Mouse (Mus musculus) regulatory T cell (primary cell): ENCODE measurements at regions not wholly inside any gene's neighbourhood (a gene's known extent, or its start where the extent isn't known, plus 50 kb on each side); places are given as distances from the start of the nearest gene placed in this dataset.

Experiments
- in situ Hi-C: fragments of 300-600 bp; cut with MboI, MseI; formaldehyde crosslinking; loops from one replicate; pipeline ENCODE4 v1.15.1; 2025; ENCODE audit warnings: high pct_unique_total_duplicates

GRCm38 (mm10) chr6:31318506-31318905 lies 80.0 kb upstream of the Mkln1 start:
- in situ Hi-C loops: no loop called here

GRCm38 (mm10) chr6:31319431-31319830 lies 79.1 kb upstream of the Mkln1 start:
- in situ Hi-C loops: no loop called here

- in situ Hi-C loops: no loop called here
These were observed 78.2 kb upstream of the Mkln1 start for GRCm38 (mm10) chr6:31320141-31320830.

- in situ Hi-C loops: no loop called here
These were observed 77.3 kb upstream of the Mkln1 start for GRCm38 (mm10) chr6:31321066-31321846.

GRCm38 (mm10) chr6:31321902-31322301 lies 76.6 kb upstream of the Mkln1 start:
- in situ Hi-C loops: no loop called here

GRCm38 (mm10) chr6:31323228-31324190 lies 75.0 kb upstream of the Mkln1 start:
- in situ Hi-C loops: no loop called here

GRCm38 (mm10) chr6:31324717-31325116 lies 73.8 kb upstream of the Mkln1 start:
- in situ Hi-C loops: loop anchor here (25.0 kb wide), 1 partner anchor 813 kb away; no protein-coding TSS in a partner anchor

- in situ Hi-C loops: loop anchor here (25.0 kb wide), 1 partner anchor 812 kb away; no protein-coding TSS in a partner anchor
These were observed 72.9 kb upstream of the Mkln1 start for GRCm38 (mm10) chr6:31325621-31326020.

GRCm38 (mm10) chr6:31330327-31330726 lies 68.2 kb upstream of the Mkln1 start:
- in situ Hi-C loops: loop anchor here (25.0 kb wide), 1 partner anchor 807 kb away; no protein-coding TSS in a partner anchor

GRCm38 (mm10) chr6:31330868-31331267 lies 67.7 kb upstream of the Mkln1 start:
- in situ Hi-C loops: loop anchor here (25.0 kb wide), 1 partner anchor 806 kb away; no protein-coding TSS in a partner anchor

GRCm38 (mm10) chr6:31332254-31332653 lies 66.3 kb upstream of the Mkln1 start:
- in situ Hi-C loops: loop anchor here (25.0 kb wide), 1 partner anchor 805 kb away; no protein-coding TSS in a partner anchor

- in situ Hi-C loops: loop anchor here (25.0 kb wide), 1 partner anchor 805 kb away; no protein-coding TSS in a partner anchor
These were observed 65.8 kb upstream of the Mkln1 start for GRCm38 (mm10) chr6:31332714-31333113.

- in situ Hi-C loops: loop anchor here (25.0 kb wide), 1 partner anchor 804 kb away; no protein-coding TSS in a partner anchor
These were observed 65.2 kb upstream of the Mkln1 start for GRCm38 (mm10) chr6:31333228-31333922.

GRCm38 (mm10) chr6:31334086-31334485 lies 64.4 kb upstream of the Mkln1 start:
- in situ Hi-C loops: loop anchor here (25.0 kb wide), 1 partner anchor 803 kb away; no protein-coding TSS in a partner anchor

GRCm38 (mm10) chr6:31339122-31339947 lies 59.2 kb upstream of the Mkln1 start:
- in situ Hi-C loops: loop anchor here (25.0 kb wide), 1 partner anchor 798 kb away; no protein-coding TSS in a partner anchor

GRCm38 (mm10) chr6:31339948-31340250 lies 58.6 kb upstream of the Mkln1 start:
- in situ Hi-C loops: loop anchor here (25.0 kb wide), 1 partner anchor 797 kb away; no protein-coding TSS in a partner anchor

- in situ Hi-C loops: loop anchor here (25.0 kb wide), 1 partner anchor 792 kb away; no protein-coding TSS in a partner anchor
These were observed 53.0 kb upstream of the Mkln1 start for GRCm38 (mm10) chr6:31345366-31346084.

- in situ Hi-C loops: loop anchor here (25.0 kb wide), 1 partner anchor 789 kb away; no protein-coding TSS in a partner anchor
These were observed 50.2 kb upstream of the Mkln1 start for GRCm38 (mm10) chr6:31348333-31348732.
